Mouse (Mus musculus): ENCODE measurements around the gene Nsa2.
"Not testable (repeated sequence)": the region's sequence is repeated elsewhere in the genome, so short reads cannot be mapped to it uniquely, and the experiment has no call there.

The Nsa2 gene

GRCm38 (mm10) chr13:97137466-97138400, at the start of gene Nsa2, which contains the start of gene Gfm2:
Nsa2 (minus strand) TSS chr13:97137937.
Gfm2 (plus strand) TSS chr13:97137937.
- peak; percentile 82 to 87 for DNase-seq (ENCODE audit: low spot score in 2 of 2)

GRCm38 (mm10) chr13:97186346-97186745, 48.6 kb upstream of the Nsa2 start:
- DNase-seq (ENCODE audit: low spot score in 2 of 2) = no peak

DNA sequence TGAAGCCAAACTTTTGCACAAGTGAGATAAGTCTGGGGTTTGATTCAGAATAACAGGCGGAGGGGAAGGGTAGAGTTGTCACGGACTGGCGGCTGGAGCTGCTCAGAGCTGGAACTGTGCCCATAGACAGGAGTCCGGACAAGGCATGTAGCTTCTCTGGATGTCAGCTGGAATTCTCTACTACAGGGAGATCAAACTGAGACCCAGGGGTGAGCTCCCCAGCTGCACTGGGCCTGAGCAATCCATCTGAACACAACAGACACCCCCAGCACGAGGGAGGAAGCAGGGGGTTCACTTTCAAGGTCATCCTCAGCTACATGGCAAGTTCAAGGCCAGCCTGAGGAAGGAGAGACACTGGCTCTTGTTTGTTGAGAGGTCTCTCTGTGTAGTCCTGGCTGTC, 46.9 kb upstream of the Nsa2 start:
- no peak for DNase-seq (ENCODE audit: low spot score in 2 of 2)

- no peak for DNase-seq (ENCODE audit: low spot score in 2 of 2)
Measured at GRCm38 (mm10) chr13:97184168-97184567, 46.4 kb upstream of the Nsa2 start.

DNA sequence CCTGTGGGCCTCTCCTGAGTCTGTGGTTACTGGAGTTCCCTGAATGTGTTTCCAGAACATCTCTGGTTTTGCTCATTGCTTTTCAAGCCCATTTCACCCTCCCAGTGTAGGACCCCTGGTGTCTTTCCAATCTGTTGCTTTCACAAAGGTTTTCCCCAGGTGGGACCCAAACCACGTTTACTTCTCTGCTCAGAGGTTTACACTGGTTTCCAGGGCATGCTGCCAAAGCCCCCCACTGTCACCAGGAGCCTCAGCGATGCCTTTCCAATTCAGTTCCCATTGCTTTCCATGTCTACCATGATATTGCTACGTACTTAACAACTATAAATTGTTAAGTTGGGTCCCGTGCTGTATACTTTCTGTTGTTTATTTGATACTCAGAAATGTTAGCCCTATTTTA, 45.1 kb upstream of the Nsa2 start:
- DNase-seq (ENCODE audit: low spot score in 2 of 2) = no peak

GRCm38 (mm10) chr13:97180113-97180828, 42.5 kb upstream of the Nsa2 start:
- DNase-seq (ENCODE audit: low spot score in 2 of 2) = no peak

- DNase-seq (ENCODE audit: low spot score in 2 of 2) = no peak
Measured at GRCm38 (mm10) chr13:97178943-97179342, 41.2 kb upstream of the Nsa2 start.

DNA sequence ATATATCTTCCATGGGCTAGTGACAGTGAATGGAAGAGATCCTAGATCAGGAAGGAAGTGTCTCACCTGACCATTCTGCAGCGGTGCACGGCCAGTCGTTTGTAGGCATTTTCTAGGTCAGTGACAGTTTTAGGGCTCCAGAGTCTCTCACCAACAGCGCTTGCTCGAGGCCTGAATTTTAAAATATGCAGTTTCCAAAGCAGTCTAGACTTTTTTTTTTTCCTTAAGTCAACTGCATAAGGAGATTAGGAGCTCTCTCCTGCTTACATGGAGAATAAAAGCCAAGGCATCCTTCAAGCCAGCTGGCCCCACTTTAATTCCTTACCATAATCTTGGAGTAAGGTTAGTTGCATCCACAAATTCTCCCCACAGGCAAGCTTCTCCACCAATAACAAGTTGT, 39.0 kb upstream of the Nsa2 start:
- DNase-seq (ENCODE audit: low spot score in 2 of 2) = no peak

DNA sequence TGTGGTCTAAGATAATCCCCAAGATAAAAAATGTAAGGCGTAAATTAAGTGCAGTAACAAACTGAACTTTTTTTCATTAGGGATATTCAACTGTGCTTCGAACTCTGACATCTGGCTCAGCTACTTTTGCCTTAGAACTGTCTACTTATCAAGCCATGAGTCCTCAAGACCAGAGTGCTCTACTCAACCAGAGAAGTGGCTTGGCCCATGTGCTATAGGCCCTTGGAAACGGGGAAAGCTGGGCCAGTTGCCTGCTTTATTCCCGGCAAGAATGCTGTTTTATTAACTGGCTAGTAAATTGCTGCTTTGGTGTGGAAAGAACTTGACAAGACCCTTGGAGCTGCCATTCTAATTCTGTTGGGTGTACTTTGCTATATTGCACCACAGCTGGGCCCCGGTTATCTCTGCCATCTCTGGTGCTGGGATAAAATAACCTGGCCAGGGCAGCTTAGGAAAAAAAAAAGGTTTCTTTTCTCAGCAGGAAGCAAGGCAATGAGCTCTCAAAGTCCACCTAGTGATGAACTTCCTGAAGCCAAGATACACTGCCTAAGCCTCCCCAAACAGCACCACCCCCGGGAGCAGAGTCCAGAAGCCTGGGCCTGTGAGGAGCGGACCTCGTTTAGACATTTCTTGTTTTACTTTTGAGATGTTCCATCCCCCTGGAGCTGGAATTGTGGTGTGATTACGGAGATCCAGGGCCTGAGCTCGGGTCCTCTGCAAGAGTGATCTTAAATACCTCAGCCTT, 38.0 kb upstream of the Nsa2 start:
- no peak for DNase-seq (ENCODE audit: low spot score in 2 of 2)

- DNase-seq (ENCODE audit: low spot score in 2 of 2) = no peak
Measured at GRCm38 (mm10) chr13:97145834-97146233, 8.1 kb upstream of the Nsa2 start.

- peak in 1 of 2 experiments; percentile 8 for DNase-seq (ENCODE audit: low spot score in 2 of 2)
Measured at GRCm38 (mm10) chr13:97142321-97142720, 4.6 kb upstream of the Nsa2 start.

DNA sequence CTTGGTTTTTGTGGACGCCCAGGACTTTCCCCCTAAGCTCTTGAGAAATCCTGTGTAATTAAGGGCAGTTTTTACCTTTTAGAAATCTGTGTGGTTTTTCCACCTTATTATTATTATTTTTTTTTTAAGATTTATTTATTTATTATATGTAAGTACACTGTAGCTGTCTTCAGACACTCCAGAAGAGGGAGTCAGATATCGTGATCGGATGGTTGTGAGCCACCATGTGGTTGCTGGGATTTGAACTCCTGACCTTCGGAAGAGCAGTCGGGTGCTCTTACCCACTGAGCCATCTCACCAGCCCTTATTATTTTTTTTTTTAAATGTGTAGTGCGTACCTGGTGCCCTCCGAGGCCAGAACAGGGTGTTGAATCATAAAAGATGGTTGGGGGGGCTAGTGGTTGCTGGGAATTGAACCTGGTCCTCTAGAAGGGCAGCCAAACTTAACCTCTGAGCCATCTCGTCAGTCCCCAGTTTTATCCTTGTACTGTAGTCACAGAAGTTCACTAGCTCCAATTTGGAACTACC, 731 bp upstream of the Nsa2 start:
- DNase-seq (ENCODE audit: low spot score in 2 of 2) = not testable (repeated sequence)

DNA sequence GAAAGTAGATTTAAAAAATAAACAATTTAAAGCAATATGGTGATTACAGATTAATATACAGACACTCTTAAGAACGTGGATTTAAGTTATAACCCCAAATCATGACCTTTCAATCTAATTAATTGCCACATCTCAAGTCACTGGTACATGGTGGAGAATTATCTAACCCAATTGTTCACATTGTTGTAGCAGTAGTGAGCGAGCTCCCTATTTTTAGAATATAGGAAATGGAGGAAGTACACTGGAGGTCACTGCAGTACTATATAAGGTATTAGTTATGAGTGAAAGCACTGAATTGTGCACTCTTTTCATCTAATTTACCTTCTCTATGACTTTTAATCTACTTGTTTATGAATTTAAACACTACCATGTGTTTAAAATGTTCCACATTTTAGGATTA, 7.3 kb downstream of the Nsa2 start:
- not testable (repeated sequence) for DNase-seq (ENCODE audit: low spot score in 2 of 2)

GRCm38 (mm10) chr13:97129654-97130053, 8.1 kb downstream of the Nsa2 start:
- DNase-seq (ENCODE audit: low spot score in 2 of 2) = not testable (repeated sequence)

- DNase-seq (ENCODE audit: low spot score in 2 of 2) = no peak
Measured at GRCm38 (mm10) chr13:97121341-97121740, 16.4 kb downstream of the Nsa2 start.

DNA sequence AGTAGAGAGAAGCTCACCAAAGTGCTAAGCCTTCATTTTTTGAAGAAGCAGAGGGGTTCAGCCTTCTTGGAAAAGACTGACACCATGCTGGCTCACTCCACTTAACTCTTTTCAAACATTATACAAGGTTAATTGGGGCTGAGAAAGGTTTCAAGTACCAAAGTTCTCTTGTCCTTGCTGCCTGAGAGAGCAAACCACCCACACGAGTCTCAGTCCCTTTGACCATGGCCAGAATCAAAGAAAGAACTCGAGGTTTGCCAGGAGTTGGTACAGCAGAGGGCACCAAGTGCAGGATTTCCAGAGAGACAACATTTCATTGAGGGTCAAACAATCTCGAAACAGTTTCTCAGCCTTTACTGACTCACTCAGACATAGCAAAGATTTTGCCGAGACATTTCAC, 28.7 kb downstream of the Nsa2 start:
- DNase-seq (ENCODE audit: low spot score in 2 of 2) = no peak

DNA sequence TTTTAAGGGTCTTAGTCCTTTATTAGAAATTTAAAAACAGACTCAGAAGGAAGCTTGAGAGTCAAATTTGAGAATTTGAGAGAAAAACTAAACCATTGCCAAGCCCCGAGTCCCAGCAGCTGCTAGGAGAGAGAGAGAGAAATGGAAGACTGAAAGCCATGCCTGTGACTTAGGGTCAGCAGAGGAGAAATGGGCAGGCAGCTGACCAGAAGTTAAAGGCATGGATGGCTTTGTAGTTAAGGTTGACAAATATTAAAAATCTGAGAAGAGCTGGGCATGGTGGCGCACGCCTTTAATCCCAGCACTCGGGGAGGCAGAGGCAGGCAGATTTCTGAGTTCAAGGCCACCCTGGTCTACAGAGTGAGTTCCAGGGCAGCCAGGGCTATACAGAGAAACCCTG, 30.0 kb downstream of the Nsa2 start:
- not testable (repeated sequence) for DNase-seq (ENCODE audit: low spot score in 2 of 2)

- DNase-seq (ENCODE audit: low spot score in 2 of 2) = no peak
Measured at GRCm38 (mm10) chr13:97104996-97105395, 32.7 kb downstream of the Nsa2 start.

DNA sequence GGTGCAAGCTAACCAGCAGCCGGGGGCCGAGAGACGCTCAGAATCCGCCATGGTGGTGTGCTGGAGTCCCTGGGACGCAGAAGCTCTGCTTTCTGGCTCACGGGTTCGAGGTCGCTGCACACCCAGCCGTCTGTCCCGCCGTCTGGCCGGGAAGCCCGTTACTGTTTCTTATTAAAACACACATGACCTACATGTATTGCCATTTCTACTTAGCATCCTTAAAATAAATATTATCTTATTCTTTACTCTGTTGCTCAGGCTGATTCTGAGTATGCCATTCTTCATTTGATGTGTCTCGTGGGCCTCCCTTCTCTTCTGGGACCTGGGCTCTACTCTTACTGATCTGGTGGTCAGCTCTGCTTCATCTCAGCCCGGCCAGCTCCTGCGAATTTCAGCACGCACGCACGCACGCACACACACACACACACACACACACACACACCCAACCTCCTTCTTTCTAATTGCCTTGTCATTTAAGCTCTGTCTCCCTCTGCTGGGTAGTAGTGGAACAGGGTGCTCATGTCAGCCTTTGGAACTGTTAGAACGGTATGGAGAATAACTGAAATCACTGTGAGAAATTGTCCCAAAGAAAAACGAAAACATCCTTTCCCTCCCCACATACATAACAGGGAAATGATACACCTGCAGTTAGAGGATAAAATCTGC, 38.4 kb downstream of the Nsa2 start, which contains the start of gene Gm6169:
Gene Gm6169 (minus strand): TSS at position 51 of the 666 bp plus-strand sequence.
- peak in 1 of 2 experiments; percentile 24 for DNase-seq (ENCODE audit: low spot score in 2 of 2)

GRCm38 (mm10) chr13:97095726-97096125, 42.0 kb downstream of the Nsa2 start:
- no peak for DNase-seq (ENCODE audit: low spot score in 2 of 2)

DNA sequence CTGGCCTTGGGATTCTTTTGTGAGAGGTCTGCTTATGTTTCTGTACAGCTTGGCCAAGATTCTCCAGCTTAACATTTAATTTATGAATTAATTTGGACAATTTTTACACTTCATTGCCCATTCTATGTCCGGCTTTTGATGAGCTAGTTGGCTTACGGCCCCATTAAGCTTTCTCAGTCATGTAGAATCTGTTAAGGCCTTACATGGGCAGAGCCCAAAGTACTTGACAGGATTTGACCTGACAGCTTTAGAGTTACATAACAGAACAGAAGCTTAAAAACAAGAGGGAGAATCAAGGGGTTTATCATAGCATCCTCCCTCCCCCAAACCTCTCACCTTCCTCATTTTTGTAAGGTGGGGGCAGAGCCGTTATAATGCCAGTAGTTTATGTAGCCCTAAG, 49.6 kb downstream of the Nsa2 start:
- no peak for DNase-seq (ENCODE audit: low spot score in 2 of 2)
